Mouse (Mus musculus): ENCODE measurements around the gene Rnf40. TPM values are rescaled to one million over a fixed set of nuclear protein-coding genes. Genes with fewer than 3 reads are reported as not detected.

The Rnf40 gene
- total RNA-seq, 2 experiments from 2014 or later = 55.8 to 60.8 TPM

- DNase-seq = no peak
These were observed 60.6 kb downstream of the Rnf40 start for GRCm38 (mm10) chr7:127649206-127649605.

- DNase-seq = no peak
These were observed 63.1 kb downstream of the Rnf40 start for GRCm38 (mm10) chr7:127651624-127652023.

- DNase-seq = no peak
These were observed 63.5 kb downstream of the Rnf40 start for GRCm38 (mm10) chr7:127652050-127652449.

GRCm38 (mm10) chr7:127654318-127654717 is 65.8 kb downstream of the Rnf40 start:
- DNase-seq = no peak

Other genes starting within 250 kb of the Rnf40 start
- gene Zfp768, start 243.2 kb upstream of the Rnf40 start, total RNA-seq (2021) = 10 to 100 TPM; 25.9 to 26.1 TPM
- gene Zfp747, start 212.7 kb upstream of the Rnf40 start, total RNA-seq (2021) = 10 to 100 TPM; 10.7 to 12.2 TPM
- gene 9130019O22Rik, start 201.6 kb upstream of the Rnf40 start, total RNA-seq (2021) = 1 to 10 TPM; 4.7 to 5.2 TPM
- gene E430018J23Rik, start 195.1 kb upstream of the Rnf40 start, total RNA-seq (2021) = 1 to 10 TPM; 8.7 to 9.9 TPM
- 1 to 10 TPM; 6.4 to 7.9 TPM for gene Zfp764, start 181.9 kb upstream of the Rnf40 start, total RNA-seq (2021)
- 10 to 100 TPM; 12.7 to 12.8 TPM for gene Zfp688, start 166.7 kb upstream of the Rnf40 start, total RNA-seq (2021)
- 1 to 10 TPM; 3.8 to 4.4 TPM for gene Zfp689, start 139.6 kb upstream of the Rnf40 start, total RNA-seq (2021)
- 10 to 100 TPM; 44.3 to 48.3 TPM for gene Prr14, start 129.2 kb upstream of the Rnf40 start, total RNA-seq (2021)
- gene Fbrs, start 109.6 kb upstream of the Rnf40 start, total RNA-seq (2021) = 10 to 100 TPM; 56.5 to 66.7 TPM
- gene Srcap, start 76.8 kb upstream of the Rnf40 start, total RNA-seq (2021) = 10 to 100 TPM; 83.6 to 95.9 TPM
- 10 to 100 TPM; 19.6 to 20.2 TPM for gene Gm42715, start 69.2 kb upstream of the Rnf40 start, total RNA-seq (2021)
- gene Tmem265, start 27.4 kb upstream of the Rnf40 start, total RNA-seq (2021) = not detected
- gene Phkg2, start 15.4 kb upstream of the Rnf40 start, total RNA-seq (2021) = 10 to 100 TPM; 35.4 to 43.1 TPM
- gene Ccdc189, start 172 bp upstream of the Rnf40 start, total RNA-seq (2021) = 1 to 10 TPM; 7.0 to 7.8 TPM
- 10 to 100 TPM; 19.7 to 20.6 TPM for gene Zfp629, start 27.0 kb downstream of the Rnf40 start, total RNA-seq (2021)
- gene Bcl7c, start 120.2 kb downstream of the Rnf40 start, total RNA-seq (2021) = 100 to 1,000 TPM in 1 of 2 experiments, 10 to 100 TPM in 1; 63.6 to 103 TPM
- gene Ctf1, start 124.0 kb downstream of the Rnf40 start, total RNA-seq (2021) = 1 to 10 TPM; 3.2 to 4.2 TPM
- not detected for gene Ctf2, start 143.4 kb downstream of the Rnf40 start, total RNA-seq (2021)
- 10 to 100 TPM; 13.1 to 13.7 TPM for gene Fbxl19, start 155.8 kb downstream of the Rnf40 start, total RNA-seq (2021)
- 10 to 100 TPM; 27.7 to 36.3 TPM for gene Orai3, start 181.0 kb downstream of the Rnf40 start, total RNA-seq (2021)
- gene Setd1a, start 187.9 kb downstream of the Rnf40 start, total RNA-seq (2021) = 10 to 100 TPM; 36.0 TPM
- 1 to 10 TPM; 4.1 to 6.6 TPM for gene Gm49388, start 196.8 kb downstream of the Rnf40 start, total RNA-seq (2021)
- gene Hsd3b7, start 211.8 kb downstream of the Rnf40 start, total RNA-seq (2021) = 10 to 100 TPM; 30.0 to 53.3 TPM
- gene Stx4a, start 235.5 kb downstream of the Rnf40 start, total RNA-seq (2021) = 100 to 1,000 TPM in 1 of 2 experiments, 10 to 100 TPM in 1; 92.5 to 108 TPM
- 1 to 10 TPM; 4.4 to 4.5 TPM for gene Stx1b, start 235.8 kb downstream of the Rnf40 start, total RNA-seq (2021)

Data from adrenal gland, postnatal 36 days (tissue).